Mouse (Mus musculus) thymus, adult 2 months (tissue): ENCODE data around the gene Sbf1. TPM values are rescaled to one million over a fixed set of nuclear protein-coding genes. Genes with fewer than 3 reads are reported as not detected.

ENCODE experiments used
- DNase-seq: peaks from one replicate; pipeline ENCODE4 v3.0.0; 2021
- H3K27ac ChIP-seq: fragments of 200-500 bp; 2 replicates; pipeline ENCODE4 v1.5.1; 2012; ENCODE audit warnings: low read length, control low read depth; ENCODE audit not compliant: control insufficient read depth, insufficient read depth
- H3K27me3 ChIP-seq: fragments of 200-500 bp; 2 replicates; pipeline ENCODE4 v1.6.1; 2012; ENCODE audit warnings: mild to moderate bottlenecking, low read length, moderate library complexity, mixed read lengths; ENCODE audit not compliant: control insufficient read depth, insufficient read depth
- H3K36me3 ChIP-seq: fragments of 200-500 bp; 2 replicates; pipeline ENCODE4 v1.6.1; 2012; ENCODE audit warnings: mild to moderate bottlenecking, low read length, moderate library complexity; ENCODE audit not compliant: control insufficient read depth, insufficient read depth
- H3K4me1 ChIP-seq: fragments of 200-500 bp; replicated peaks from 2 replicates; pipeline ENCODE4 v1.6.1; 2012; ENCODE audit warnings: low read length; ENCODE audit not compliant: control insufficient read depth, insufficient read depth
- H3K4me3 ChIP-seq: fragments of 200-500 bp; 2 replicates; pipeline ENCODE4 v1.5.1; 2012; ENCODE audit warnings: mild to moderate bottlenecking, low read length, control low read depth, moderate library complexity; ENCODE audit not compliant: control insufficient read depth, insufficient read depth
- CTCF ChIP-seq: fragments of 200-500 bp; IDR thresholded peaks from 2 replicates; pipeline ENCODE4 v1.5.1; 2012; ENCODE audit warnings: mild to moderate bottlenecking, control low read depth, low read length, moderate library complexity, borderline replicate concordance; ENCODE audit not compliant: control insufficient read depth, poor library complexity, insufficient read depth; ENCODE audit errors: extremely low read depth
- POLR2A ChIP-seq: fragments of 200-500 bp; IDR thresholded peaks from 2 replicates; pipeline ENCODE4 v1.6.1; 2012; ENCODE audit warnings: mild to moderate bottlenecking, low read length, control low read depth, moderate library complexity; ENCODE audit not compliant: control insufficient read depth, poor library complexity, insufficient read depth; ENCODE audit errors: extremely low read depth
- WGBS: fragments of 180-500 bp; shearing (Covaris S2); methylation state at CpG from one replicate; pipeline ENCODE4 v1.1.7; 2018; 5-methylcytosine and 5-hydroxymethylcytosine counted together
- polyA plus RNA-seq: library from polyadenylated mRNA; depleted of rRNA; stranded (reverse); fragments of >200 nt; gene quantifications from 2 replicates; pipeline ENCODE4 v1.2.3, GENCODE M21; 2012

Sbf1 gene
- polyA plus RNA-seq, 1 experiment, result 899 TPM

- WGBS, result 74% methylated on average over 26 of the region's 26 CpGs
- no peak within 1 kb of the TSS for H3K4me3 ChIP-seq
- TF ChIP-seq CTCF, result no peak
- TF ChIP-seq POLR2A, result no peak
- no peaks in the 10 kb centered on the region for H3K27me3 ChIP-seq
- H3K27ac ChIP-seq, result no peak within 1 kb of the TSS
- no peaks in the 10 kb centered on the region for H3K36me3 ChIP-seq
- H3K4me1 ChIP-seq, result no peaks in the 10 kb centered on the region
- no peak for DNase-seq
These were observed 7.8 kb upstream of the Sbf1 start, which contains the start of gene Adm2 for GRCm38 (mm10) chr15:89322670-89323522. Gene Adm2, plus strand, starts transcription at chr15:89322720.

DNA sequence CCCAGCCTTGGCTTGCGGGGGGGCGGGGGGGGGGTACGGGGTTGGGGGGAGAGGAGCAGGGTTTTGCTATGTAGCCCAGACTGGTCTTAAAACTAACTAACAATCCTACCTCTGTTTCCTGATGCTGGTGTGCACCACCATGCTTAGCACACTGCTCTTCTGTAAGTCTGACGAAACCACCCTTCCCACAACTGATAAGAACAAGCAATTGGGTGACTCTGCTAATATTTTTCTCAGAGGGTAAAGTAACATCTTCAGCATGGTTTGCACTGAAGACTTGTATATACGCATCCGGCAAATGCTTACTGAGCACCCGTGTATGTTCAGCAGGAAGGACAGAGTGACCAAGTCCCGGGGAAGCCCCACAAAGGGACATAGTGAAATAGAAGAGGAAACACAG lies 6.2 kb upstream of the Sbf1 start:
- H3K4me3 ChIP-seq, result no peak overlapping the region
- H3K4me1 ChIP-seq, result no peaks in the 10 kb centered on the region
- no peaks in the 10 kb centered on the region for H3K27me3 ChIP-seq
- DNase-seq, result no peak
- WGBS, result 63% methylated on average over 8 of the region's 8 CpGs
- TF ChIP-seq CTCF, result no peak
- no peak for TF ChIP-seq POLR2A
- H3K27ac ChIP-seq, result no peak overlapping the region
- H3K36me3 ChIP-seq, result no peaks in the 10 kb centered on the region

- H3K4me1 ChIP-seq, result peaks cover 29% of the 10 kb centered on the region
- peak; percentile 50 for DNase-seq
- H3K27me3 ChIP-seq, result no peaks in the 10 kb centered on the region
- TF ChIP-seq POLR2A, result no peak
- peak; percentile 57; the same call in 1 of the 2 replicates for TF ChIP-seq CTCF
- 90% methylated on average over 11 of the region's 11 CpGs for WGBS
- no peaks in the 10 kb centered on the region for H3K36me3 ChIP-seq
- no peak overlapping the region for H3K4me3 ChIP-seq
- H3K27ac ChIP-seq, result no peak overlapping the region
These were observed 1.0 kb upstream of the Sbf1 start for GRCm38 (mm10) chr15:89316146-89316545.

DNA sequence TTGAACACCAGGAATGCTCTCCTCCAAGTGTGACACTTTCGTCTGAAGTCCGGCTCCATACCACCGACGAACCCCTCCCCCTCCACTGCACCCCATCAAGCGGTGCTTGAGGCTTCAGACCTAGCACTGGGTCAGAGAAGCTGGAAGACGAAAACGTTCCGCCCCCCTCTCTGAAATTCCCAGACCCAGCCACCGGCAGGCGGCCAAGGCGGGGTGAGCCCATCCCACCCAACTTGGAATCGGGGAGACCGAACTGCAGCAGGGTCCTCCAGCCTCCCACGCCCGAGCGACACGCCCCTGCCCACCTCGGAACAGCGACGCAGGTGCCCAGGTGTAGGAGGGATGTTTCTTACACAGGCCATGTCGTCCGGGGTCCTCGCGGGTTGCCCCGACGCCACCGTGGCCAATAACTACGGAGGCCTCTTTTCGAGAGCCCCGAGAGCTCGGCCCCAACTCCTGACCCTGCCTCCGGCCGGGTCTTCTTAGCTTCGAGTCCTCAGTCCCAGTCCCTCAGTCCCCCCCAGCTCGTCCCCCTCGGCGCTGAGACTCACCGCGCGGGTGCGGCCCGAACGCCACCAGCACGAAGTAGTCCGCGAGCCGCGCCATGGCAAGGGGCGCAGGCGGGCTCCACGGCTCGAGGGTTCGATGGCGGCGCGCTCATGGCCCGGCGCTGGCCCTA lies 461 bp downstream of the Sbf1 start:
- Histone ChIP-seq H3K36me3 (no peaks in the 10 kb centered on the region), H3K27me3 (no peaks in the 10 kb centered on the region), H3K27ac (no peak overlapping the region), H3K4me1 (peaks cover 43% of the 10 kb centered on the region), H3K4me3 (peak overlapping the region; percentile 91)
- TF ChIP-seq POLR2A (no peak), CTCF (no peak)
- peak; percentile 43 for DNase-seq
- 1% methylated on average over 58 of the region's 58 CpGs for WGBS

- peaks cover 48% of the 10 kb centered on the region for H3K4me1 ChIP-seq
- WGBS, result 32% methylated on average over 3 of the region's 3 CpGs
These were observed 1.0 kb downstream of the Sbf1 start for GRCm38 (mm10) chr15:89314107-89314506.

GRCm38 (mm10) chr15:89313359-89313758 lies 1.8 kb downstream of the Sbf1 start:
- WGBS, result 89% methylated on average over 4 of the region's 4 CpGs
- no peak overlapping the region for H3K4me3 ChIP-seq

More at GRCm38 (mm10) chr15:89314107-89314506, 1.0 kb downstream of the Sbf1 start:
- TF ChIP-seq POLR2A (no peak), CTCF (no peak)
- H3K4me3 ChIP-seq, result peak overlapping the region; percentile 91
- no peak for DNase-seq
- no peak overlapping the region for H3K27ac ChIP-seq
- H3K36me3 ChIP-seq, result no peaks in the 10 kb centered on the region
- H3K27me3 ChIP-seq, result no peaks in the 10 kb centered on the region

More at GRCm38 (mm10) chr15:89313359-89313758, 1.8 kb downstream of the Sbf1 start:
- peaks cover 56% of the 10 kb centered on the region for H3K4me1 ChIP-seq
- no peak overlapping the region for H3K27ac ChIP-seq
- no peak for TF ChIP-seq POLR2A
- TF ChIP-seq CTCF, result no peak
- no peak for DNase-seq
- H3K36me3 ChIP-seq, result no peaks in the 10 kb centered on the region
- H3K27me3 ChIP-seq, result no peaks in the 10 kb centered on the region
